Mouse (Mus musculus): ENCODE measurements around the gene Fbxl8. TPM values are rescaled to one million over a fixed set of nuclear protein-coding genes. Genes with fewer than 3 reads are reported as not detected.
A peak's percentile ranks its signal among the peaks of the same experiment; 100 is the strongest.

Fbxl8 gene
- polyA plus RNA-seq, 1 experiment from 2014 or later: 3.5 TPM

GRCm38 (mm10) chr8:105260371-105261099 lies 3.9 kb upstream of the Fbxl8 start:
- Histone ChIP-seq H3K9me3 (ENCODE audit: control insufficient read depth, low read length) (no peaks in the 10 kb centered on the region), H3K36me3 (ENCODE audit: control insufficient read depth, insufficient read depth, low read length) (no peaks in the 10 kb centered on the region), H3K27ac (replicated peaks) (no peak overlapping the region), H3K4me1 (replicated peaks; ENCODE audit: control insufficient read depth, insufficient read depth) (peaks cover 10% of the 10 kb centered on the region; the same call in 1 of the 2 replicates), H3K4me2 (replicated peaks; ENCODE audit: low read depth) (no peak overlapping the region), H3K27me3 (ENCODE audit: control insufficient read depth, insufficient read depth, low read length) (no peaks in the 10 kb centered on the region; the same call in 1 of the 2 replicates), H3K9ac (ENCODE audit: low read length) (no peak overlapping the region), H3K4me3 (ENCODE audit: low read depth, low read length) (no peak overlapping the region)
- TF ChIP-seq CTCF (IDR thresholded peaks at IDR 0.05; ENCODE audit: low read depth): no peak
- TF ChIP-seq EP300 (optimal IDR thresholded peaks at IDR 0.05): no peak
- ATAC-seq (ENCODE audit: low FRiP score, low TSS enrichment) (no peak), DNase-seq (ENCODE audit: low spot score) (no peak)
- 77% methylated on average over 7 of the region's 7 CpGs for WGBS

- H3K27me3 ChIP-seq (ENCODE audit: control insufficient read depth, insufficient read depth, low read length): no peaks in the 10 kb centered on the region; the same call in 1 of the 2 replicates
- WGBS: 82% methylated on average over 12 of the region's 12 CpGs
- no peak for DNase-seq (ENCODE audit: low spot score)
These were observed 3.0 kb upstream of the Fbxl8 start for GRCm38 (mm10) chr8:105261326-105261980.

GRCm38 (mm10) chr8:105263244-105263912 lies 1.1 kb upstream of the Fbxl8 start:
- ATAC-seq (ENCODE audit: low FRiP score, low TSS enrichment): no peak
- H3K4me3 ChIP-seq (ENCODE audit: low read depth, low read length): peak overlapping the region; percentile 65; the same call in 1 of the 2 replicates
- no peak overlapping the region for H3K9ac ChIP-seq (ENCODE audit: low read length)
- no peak for DNase-seq (ENCODE audit: low spot score)
- peak overlapping the region; percentile 91; the same call in 1 of the 2 replicates for H3K4me2 ChIP-seq (replicated peaks; ENCODE audit: low read depth)
- H3K36me3 ChIP-seq (ENCODE audit: control insufficient read depth, insufficient read depth, low read length): no peaks in the 10 kb centered on the region; the same call in 1 of the 2 replicates
- H3K27me3 ChIP-seq (ENCODE audit: control insufficient read depth, insufficient read depth, low read length): no peaks in the 10 kb centered on the region; the same call in 1 of the 2 replicates
- H3K4me1 ChIP-seq (replicated peaks; ENCODE audit: control insufficient read depth, insufficient read depth): peaks cover 10% of the 10 kb centered on the region; the same call in 1 of the 2 replicates
- TF ChIP-seq EP300 (optimal IDR thresholded peaks at IDR 0.05) (no peak), CTCF (IDR thresholded peaks at IDR 0.05; ENCODE audit: low read depth) (peak; percentile 34; the same call in 1 of the 2 replicates)
- no peak overlapping the region for H3K27ac ChIP-seq (replicated peaks)
- 46% methylated on average over 16 of the region's 16 CpGs for WGBS
- no peaks in the 10 kb centered on the region for H3K9me3 ChIP-seq (ENCODE audit: control insufficient read depth, low read length)

More at GRCm38 (mm10) chr8:105261326-105261980, 3.0 kb upstream of the Fbxl8 start:
- H3K27ac ChIP-seq (replicated peaks): no peak overlapping the region
- H3K4me1 ChIP-seq (replicated peaks; ENCODE audit: control insufficient read depth, insufficient read depth): peaks cover 10% of the 10 kb centered on the region; the same call in 1 of the 2 replicates
- H3K9me3 ChIP-seq (ENCODE audit: control insufficient read depth, low read length): no peaks in the 10 kb centered on the region
- H3K9ac ChIP-seq (ENCODE audit: low read length): no peak overlapping the region
- no peak for ATAC-seq (ENCODE audit: low FRiP score, low TSS enrichment)
- TF ChIP-seq EP300 (optimal IDR thresholded peaks at IDR 0.05) (no peak), CTCF (IDR thresholded peaks at IDR 0.05; ENCODE audit: low read depth) (no peak)
- H3K36me3 ChIP-seq (ENCODE audit: control insufficient read depth, insufficient read depth, low read length): no peaks in the 10 kb centered on the region
- H3K4me2 ChIP-seq (replicated peaks; ENCODE audit: low read depth): no peak overlapping the region
- no peak overlapping the region for H3K4me3 ChIP-seq (ENCODE audit: low read depth, low read length)

- DNase-seq (ENCODE audit: low spot score) (peak; percentile 42), ATAC-seq (ENCODE audit: low FRiP score, low TSS enrichment) (peak; percentile 48; the same call in 1 of the 2 replicates)
- Histone ChIP-seq H3K4me2 (replicated peaks; ENCODE audit: low read depth) (peak overlapping the region; percentile 91), H3K4me1 (replicated peaks; ENCODE audit: control insufficient read depth, insufficient read depth) (0 out of 2 replicates have a peak, but pooled peaks cover 9% of the 10 kb centered on the region), H3K9me3 (ENCODE audit: control insufficient read depth, low read length) (no peaks in the 10 kb centered on the region), H3K27me3 (ENCODE audit: control insufficient read depth, insufficient read depth, low read length) (peaks cover 2% of the 10 kb centered on the region; the same call in 1 of the 2 replicates), H3K4me3 (ENCODE audit: low read depth, low read length) (peak overlapping the region; percentile 65), H3K9ac (ENCODE audit: low read length) (peak overlapping the region; percentile 69), H3K36me3 (ENCODE audit: control insufficient read depth, insufficient read depth, low read length) (no peaks in the 10 kb centered on the region; the same call in 1 of the 2 replicates), H3K27ac (replicated peaks) (no peak overlapping the region)
- WGBS: 12% methylated on average over 10 of the region's 10 CpGs
- no peak for TF ChIP-seq CTCF (IDR thresholded peaks at IDR 0.05; ENCODE audit: low read depth)
- TF ChIP-seq EP300 (optimal IDR thresholded peaks at IDR 0.05): no peak
These were observed 680 bp downstream of the Fbxl8 start for GRCm38 (mm10) chr8:105265128-105265527.

DNA sequence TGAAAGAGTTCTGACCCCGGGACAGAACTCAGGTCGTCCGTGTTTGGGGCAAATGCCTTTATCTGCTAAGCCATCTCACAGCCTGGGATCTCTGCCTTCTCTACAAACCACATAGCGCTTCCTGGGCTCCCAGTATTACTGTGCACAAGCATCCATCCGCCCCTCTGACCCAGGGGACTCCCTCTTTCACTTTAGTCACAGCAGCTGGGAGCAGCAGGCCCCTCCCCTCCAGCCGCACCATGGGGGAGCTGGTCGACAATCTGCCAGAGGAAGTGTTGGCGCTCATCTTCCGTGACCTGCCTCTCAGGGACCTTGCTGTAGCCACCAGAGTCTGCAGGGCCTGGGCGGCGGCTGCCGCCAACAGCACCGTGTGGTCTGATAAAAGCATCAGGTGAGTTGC lies 2.3 kb downstream of the Fbxl8 start:
- 0 out of 2 replicates have a peak, but pooled peaks cover 9% of the 10 kb centered on the region for H3K4me1 ChIP-seq (replicated peaks; ENCODE audit: control insufficient read depth, insufficient read depth)
- 63% methylated on average over 13 of the region's 13 CpGs for WGBS

More for the DNA sequence above, 2.3 kb downstream of the Fbxl8 start:
- Histone ChIP-seq H3K4me2 (replicated peaks; ENCODE audit: low read depth) (no peak overlapping the region), H3K27me3 (ENCODE audit: control insufficient read depth, insufficient read depth, low read length) (peaks cover 2% of the 10 kb centered on the region; the same call in 1 of the 2 replicates), H3K27ac (replicated peaks) (no peak overlapping the region), H3K36me3 (ENCODE audit: control insufficient read depth, insufficient read depth, low read length) (no peaks in the 10 kb centered on the region; the same call in 1 of the 2 replicates), H3K9ac (ENCODE audit: low read length) (no peak overlapping the region), H3K9me3 (ENCODE audit: control insufficient read depth, low read length) (no peaks in the 10 kb centered on the region), H3K4me3 (ENCODE audit: low read depth, low read length) (no peak overlapping the region)
- ATAC-seq (ENCODE audit: low FRiP score, low TSS enrichment): no peak
- no peak for TF ChIP-seq EP300 (optimal IDR thresholded peaks at IDR 0.05)
- no peak for TF ChIP-seq CTCF (IDR thresholded peaks at IDR 0.05; ENCODE audit: low read depth)
- no peak for DNase-seq (ENCODE audit: low spot score)
